Mouse (Mus musculus): Measurements from ENCODE around the gene Gm17018. TPM values are rescaled to one million over a fixed set of nuclear protein-coding genes. Genes with fewer than 3 reads are reported as not detected.

The Gm17018 gene
- polyA plus RNA-seq, 1 experiment from 2014 or later, result 51.4 TPM

DNA sequence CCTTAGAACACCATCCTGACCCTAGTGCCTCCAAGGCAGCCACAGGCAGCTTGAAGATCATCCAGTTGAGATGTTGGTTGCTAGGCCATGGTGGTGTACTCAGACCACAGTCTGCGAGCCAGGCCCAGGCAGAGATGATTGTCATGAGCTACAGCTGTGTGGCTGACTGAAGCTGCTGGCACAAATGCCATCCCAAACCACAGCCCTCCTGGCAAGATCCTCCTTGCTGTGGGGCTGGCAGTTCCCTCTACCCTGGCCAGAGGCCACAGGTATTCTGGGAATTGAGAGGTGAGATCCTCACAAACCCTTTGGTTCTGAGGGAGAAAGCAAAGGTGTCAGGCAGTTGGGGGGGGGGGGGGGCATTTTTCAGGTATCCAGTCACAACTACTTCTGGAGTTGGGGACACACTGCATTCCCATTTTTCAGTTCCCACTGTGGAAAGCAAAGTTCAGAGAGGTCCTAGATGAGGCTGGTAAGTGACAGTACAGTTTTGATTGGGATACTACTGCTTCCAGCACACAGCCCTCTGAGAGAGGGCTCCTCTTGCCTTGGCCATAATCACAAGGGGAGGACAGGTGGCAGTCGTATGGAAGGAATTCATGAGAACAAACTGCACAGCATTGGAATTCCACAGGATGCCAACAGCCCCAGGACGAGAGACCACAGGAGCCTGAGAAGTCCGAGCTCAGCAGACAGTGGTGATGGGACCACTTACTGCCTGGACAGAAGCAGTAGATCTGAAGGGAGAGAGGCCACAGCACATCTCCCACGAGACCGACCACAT lies 27.3 kb downstream of the Gm17018 start:
- H3K4me3 ChIP-seq (ENCODE audit: low read length), result no peak overlapping the region
- no peak overlapping the region for H3K27ac ChIP-seq (ENCODE audit: low read depth, low read length)
- ATAC-seq (ENCODE audit: low FRiP score, low TSS enrichment), result no peak
- WGBS, result 85% methylated on average over 6 of the region's 6 CpGs
- no peaks in the 10 kb centered on the region for H3K27me3 ChIP-seq (ENCODE audit: control insufficient read depth, insufficient read depth, low read length)
- H3K36me3 ChIP-seq (ENCODE audit: control insufficient read depth, insufficient read depth, low read length), result no peaks in the 10 kb centered on the region
- no peaks in the 10 kb centered on the region for H3K9me3 ChIP-seq (ENCODE audit: control insufficient read depth, low read length)
- H3K4me1 ChIP-seq (ENCODE audit: control insufficient read depth, insufficient read depth, low read length), result 0 out of 2 replicates have a peak, but pooled peaks cover 2% of the 10 kb centered on the region
- no peak overlapping the region for H3K9ac ChIP-seq (ENCODE audit: low read depth, low read length)
- H3K4me2 ChIP-seq (replicated peaks; ENCODE audit: low read depth, low read length), result no peak overlapping the region

DNA sequence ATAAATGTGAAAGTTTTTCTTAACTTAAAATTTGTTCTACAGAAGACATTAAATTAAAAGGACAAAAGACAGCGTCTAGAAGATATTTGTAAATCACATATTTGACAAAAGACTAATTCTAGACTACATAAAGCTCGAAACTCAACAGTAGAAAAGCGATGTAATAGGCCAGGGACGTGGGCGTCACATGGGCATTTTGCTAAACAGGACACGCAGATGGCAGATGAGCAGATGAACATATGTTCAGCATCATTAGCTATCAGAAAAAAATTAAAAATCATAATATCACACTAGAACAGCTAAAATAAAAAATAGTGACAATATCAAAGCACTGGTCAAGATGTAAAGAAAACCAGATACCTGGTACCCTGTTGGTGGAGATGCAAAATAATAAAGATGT lies 29.3 kb downstream of the Gm17018 start:
- 95% methylated on average over 6 of the region's 6 CpGs for WGBS
- Histone ChIP-seq H3K4me1 (ENCODE audit: control insufficient read depth, insufficient read depth, low read length) (0 out of 2 replicates have a peak, but pooled peaks cover 2% of the 10 kb centered on the region), H3K36me3 (ENCODE audit: control insufficient read depth, insufficient read depth, low read length) (no peaks in the 10 kb centered on the region), H3K9ac (ENCODE audit: low read depth, low read length) (no peak overlapping the region), H3K27me3 (ENCODE audit: control insufficient read depth, insufficient read depth, low read length) (no peaks in the 10 kb centered on the region), H3K4me2 (replicated peaks; ENCODE audit: low read depth, low read length) (no peak overlapping the region), H3K4me3 (ENCODE audit: low read length) (no peak overlapping the region), H3K27ac (ENCODE audit: low read depth, low read length) (no peak overlapping the region), H3K9me3 (ENCODE audit: control insufficient read depth, low read length) (no peaks in the 10 kb centered on the region)
- no peak for ATAC-seq (ENCODE audit: low FRiP score, low TSS enrichment)

DNA sequence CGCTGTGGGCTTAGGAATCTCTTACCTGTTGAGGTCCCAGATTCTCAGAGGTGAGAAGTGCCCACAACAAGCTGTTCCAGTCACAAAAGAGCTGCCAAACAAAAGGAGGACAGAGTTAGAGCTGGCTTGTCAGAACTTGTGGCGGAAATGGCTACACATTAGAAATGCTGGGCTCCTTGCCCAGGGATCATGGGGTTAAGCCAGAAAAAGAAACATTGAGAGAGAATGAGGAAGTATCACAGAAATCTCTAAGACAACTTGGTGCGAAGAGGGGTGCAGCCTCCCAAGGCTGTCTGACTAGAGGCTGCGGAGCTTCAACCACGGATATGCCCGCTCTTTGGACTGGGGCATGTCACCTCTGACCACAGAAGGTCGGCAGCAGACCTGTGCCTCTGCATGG lies 31.3 kb downstream of the Gm17018 start:
- no peak for ATAC-seq (ENCODE audit: low FRiP score, low TSS enrichment)
- Histone ChIP-seq H3K4me3 (ENCODE audit: low read length) (no peak overlapping the region), H3K36me3 (ENCODE audit: control insufficient read depth, insufficient read depth, low read length) (no peaks in the 10 kb centered on the region), H3K9me3 (ENCODE audit: control insufficient read depth, low read length) (no peaks in the 10 kb centered on the region), H3K27me3 (ENCODE audit: control insufficient read depth, insufficient read depth, low read length) (no peaks in the 10 kb centered on the region), H3K4me1 (ENCODE audit: control insufficient read depth, insufficient read depth, low read length) (0 out of 2 replicates have a peak, but pooled peaks cover 2% of the 10 kb centered on the region), H3K9ac (ENCODE audit: low read depth, low read length) (no peak overlapping the region), H3K4me2 (replicated peaks; ENCODE audit: low read depth, low read length) (no peak overlapping the region), H3K27ac (ENCODE audit: low read depth, low read length) (no peak overlapping the region)
- WGBS, result 75% methylated on average over 7 of the region's 7 CpGs

DNA sequence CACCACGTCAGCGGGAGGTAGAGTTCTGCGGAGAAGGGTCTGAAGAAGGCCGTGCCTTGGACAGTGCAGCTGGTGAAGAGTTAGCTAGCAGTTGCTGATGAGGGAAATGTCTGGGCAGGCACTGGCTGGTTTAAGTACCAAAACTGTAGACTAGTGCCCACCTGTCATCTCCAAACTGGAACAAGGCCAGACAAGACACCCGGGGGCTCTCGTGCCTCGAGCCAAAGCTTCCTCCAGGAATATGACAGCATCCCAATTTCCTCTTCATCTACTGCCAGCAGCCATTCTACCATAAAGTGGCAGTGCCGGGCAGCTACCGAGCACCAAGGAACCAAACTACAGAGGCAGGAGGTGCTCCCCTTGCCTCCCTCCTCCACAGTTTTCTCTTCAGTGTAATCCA lies 32.5 kb downstream of the Gm17018 start:
- H3K4me1 ChIP-seq (ENCODE audit: control insufficient read depth, insufficient read depth, low read length), result 0 out of 2 replicates have a peak, but pooled peaks cover 2% of the 10 kb centered on the region
- no peak for ATAC-seq (ENCODE audit: low FRiP score, low TSS enrichment)
- 82% methylated on average over 9 of the region's 9 CpGs for WGBS

DNA sequence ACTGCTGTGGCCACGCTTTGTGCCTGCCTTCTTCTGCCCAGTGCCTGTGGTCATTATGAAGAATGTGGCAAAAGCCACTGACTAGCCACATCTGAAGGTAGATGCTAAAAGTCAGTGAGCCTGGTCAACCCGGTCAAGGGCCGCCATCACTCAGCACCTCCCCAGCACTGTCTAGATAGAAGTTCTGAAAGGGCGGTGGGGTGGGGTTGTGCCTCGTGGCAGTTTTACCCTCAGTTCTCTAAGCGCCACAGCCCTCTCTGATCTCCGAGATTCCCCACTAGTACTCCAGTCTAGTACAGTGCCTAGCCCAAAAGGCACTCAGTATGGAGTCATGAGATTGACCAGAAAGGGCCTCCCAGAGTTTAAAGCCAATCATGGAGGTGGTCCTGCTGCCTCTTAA lies 33.7 kb downstream of the Gm17018 start:
- ATAC-seq (ENCODE audit: low FRiP score, low TSS enrichment), result no peak
- 81% methylated on average over 7 of the region's 7 CpGs for WGBS

More for the DNA sequence above, 32.5 kb downstream of the Gm17018 start:
- Histone ChIP-seq H3K4me3 (ENCODE audit: low read length) (no peak overlapping the region), H3K4me2 (replicated peaks; ENCODE audit: low read depth, low read length) (no peak overlapping the region), H3K27me3 (ENCODE audit: control insufficient read depth, insufficient read depth, low read length) (no peaks in the 10 kb centered on the region), H3K9ac (ENCODE audit: low read depth, low read length) (no peak overlapping the region), H3K9me3 (ENCODE audit: control insufficient read depth, low read length) (no peaks in the 10 kb centered on the region), H3K27ac (ENCODE audit: low read depth, low read length) (no peak overlapping the region), H3K36me3 (ENCODE audit: control insufficient read depth, insufficient read depth, low read length) (no peaks in the 10 kb centered on the region)

DNA sequence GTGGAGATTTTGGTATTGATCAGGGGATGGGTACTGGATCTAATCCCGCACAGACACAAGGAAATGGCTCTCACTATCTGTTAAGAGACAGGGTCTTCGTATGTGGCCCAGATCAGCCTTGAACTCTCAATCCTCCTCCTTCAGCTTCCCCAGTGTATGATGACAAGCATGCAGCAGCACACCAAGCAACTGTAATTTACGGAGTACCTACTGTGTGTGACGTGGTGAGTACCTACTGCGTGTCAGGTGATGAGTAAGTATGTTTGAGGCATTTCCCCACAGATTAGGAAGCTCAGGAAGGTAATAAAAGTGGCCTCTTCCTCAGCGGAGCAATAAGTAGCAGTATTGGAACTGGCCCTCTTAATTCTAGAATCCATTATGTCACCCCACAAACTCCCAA lies 35.1 kb downstream of the Gm17018 start:
- Histone ChIP-seq H3K4me1 (ENCODE audit: control insufficient read depth, insufficient read depth, low read length) (0 out of 2 replicates have a peak, but pooled peaks cover 2% of the 10 kb centered on the region), H3K36me3 (ENCODE audit: control insufficient read depth, insufficient read depth, low read length) (no peaks in the 10 kb centered on the region), H3K9ac (ENCODE audit: low read depth, low read length) (no peak overlapping the region), H3K9me3 (ENCODE audit: control insufficient read depth, low read length) (no peaks in the 10 kb centered on the region), H3K27me3 (ENCODE audit: control insufficient read depth, insufficient read depth, low read length) (no peaks in the 10 kb centered on the region), H3K4me3 (ENCODE audit: low read length) (no peak overlapping the region), H3K4me2 (replicated peaks; ENCODE audit: low read depth, low read length) (no peak overlapping the region), H3K27ac (ENCODE audit: low read depth, low read length) (no peak overlapping the region)
- WGBS, result 92% methylated on average over 6 of the region's 6 CpGs
- ATAC-seq (ENCODE audit: low FRiP score, low TSS enrichment), result no peak

More for the DNA sequence above, 33.7 kb downstream of the Gm17018 start:
- Histone ChIP-seq H3K27ac (ENCODE audit: low read depth, low read length) (no peak overlapping the region), H3K36me3 (ENCODE audit: control insufficient read depth, insufficient read depth, low read length) (no peaks in the 10 kb centered on the region), H3K9ac (ENCODE audit: low read depth, low read length) (no peak overlapping the region), H3K27me3 (ENCODE audit: control insufficient read depth, insufficient read depth, low read length) (no peaks in the 10 kb centered on the region), H3K4me3 (ENCODE audit: low read length) (no peak overlapping the region), H3K4me1 (ENCODE audit: control insufficient read depth, insufficient read depth, low read length) (0 out of 2 replicates have a peak, but pooled peaks cover 2% of the 10 kb centered on the region), H3K9me3 (ENCODE audit: control insufficient read depth, low read length) (no peaks in the 10 kb centered on the region), H3K4me2 (replicated peaks; ENCODE audit: low read depth, low read length) (no peak overlapping the region)

DNA sequence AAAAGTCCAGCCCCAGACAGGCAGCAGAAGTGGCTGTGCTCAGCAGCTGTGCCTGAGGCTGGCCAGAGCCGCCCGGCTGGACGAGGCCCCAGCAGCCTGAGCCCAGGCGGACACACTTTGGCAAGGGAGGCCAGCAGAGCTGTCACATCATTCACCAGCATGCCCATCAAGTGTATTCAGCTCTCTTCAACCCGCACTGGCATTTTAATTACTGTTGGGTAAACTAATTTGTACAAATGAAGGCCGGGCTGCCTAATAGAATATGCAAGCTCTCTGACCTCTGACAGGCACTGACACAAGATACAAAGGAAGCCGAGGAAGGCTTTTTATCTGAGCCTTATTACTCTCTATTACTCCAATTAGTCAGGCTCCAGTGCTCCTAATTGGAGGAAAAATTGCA lies 35.6 kb downstream of the Gm17018 start:
- Histone ChIP-seq H3K36me3 (ENCODE audit: control insufficient read depth, insufficient read depth, low read length) (no peaks in the 10 kb centered on the region), H3K9me3 (ENCODE audit: control insufficient read depth, low read length) (no peaks in the 10 kb centered on the region), H3K4me3 (ENCODE audit: low read length) (no peak overlapping the region), H3K9ac (ENCODE audit: low read depth, low read length) (no peak overlapping the region), H3K27ac (ENCODE audit: low read depth, low read length) (no peak overlapping the region), H3K27me3 (ENCODE audit: control insufficient read depth, insufficient read depth, low read length) (no peaks in the 10 kb centered on the region), H3K4me2 (replicated peaks; ENCODE audit: low read depth, low read length) (no peak overlapping the region), H3K4me1 (ENCODE audit: control insufficient read depth, insufficient read depth, low read length) (0 out of 2 replicates have a peak, but pooled peaks cover 2% of the 10 kb centered on the region)
- 33% methylated on average over 7 of the region's 7 CpGs for WGBS
- ATAC-seq (ENCODE audit: low FRiP score, low TSS enrichment), result no peak

DNA sequence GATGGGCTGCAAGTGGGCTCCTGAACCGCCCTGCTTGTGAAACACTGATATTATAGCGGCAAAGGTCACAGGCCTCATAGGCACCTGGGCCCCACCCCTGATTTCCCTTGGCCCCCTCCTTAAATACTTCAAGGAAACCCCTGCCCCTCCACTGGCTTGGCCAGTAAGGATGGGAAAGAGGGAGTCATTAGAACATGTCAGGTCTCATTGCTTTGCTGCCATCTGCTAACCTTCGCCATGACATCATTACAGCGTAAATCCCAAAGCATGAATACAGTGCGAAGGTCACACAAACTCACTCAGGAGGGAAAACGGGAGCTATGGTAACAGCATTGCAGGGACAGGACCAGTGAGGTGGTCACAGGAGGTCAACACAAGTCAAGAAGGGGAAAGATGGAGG lies 36.0 kb downstream of the Gm17018 start:
- WGBS, result 75% methylated on average over 6 of the region's 6 CpGs
- Histone ChIP-seq H3K4me3 (ENCODE audit: low read length) (no peak overlapping the region), H3K27ac (ENCODE audit: low read depth, low read length) (no peak overlapping the region), H3K9ac (ENCODE audit: low read depth, low read length) (no peak overlapping the region), H3K4me1 (ENCODE audit: control insufficient read depth, insufficient read depth, low read length) (0 out of 2 replicates have a peak, but pooled peaks cover 2% of the 10 kb centered on the region), H3K4me2 (replicated peaks; ENCODE audit: low read depth, low read length) (no peak overlapping the region), H3K36me3 (ENCODE audit: control insufficient read depth, insufficient read depth, low read length) (no peaks in the 10 kb centered on the region), H3K27me3 (ENCODE audit: control insufficient read depth, insufficient read depth, low read length) (no peaks in the 10 kb centered on the region), H3K9me3 (ENCODE audit: control insufficient read depth, low read length) (no peaks in the 10 kb centered on the region)
- no peak for ATAC-seq (ENCODE audit: low FRiP score, low TSS enrichment)

DNA sequence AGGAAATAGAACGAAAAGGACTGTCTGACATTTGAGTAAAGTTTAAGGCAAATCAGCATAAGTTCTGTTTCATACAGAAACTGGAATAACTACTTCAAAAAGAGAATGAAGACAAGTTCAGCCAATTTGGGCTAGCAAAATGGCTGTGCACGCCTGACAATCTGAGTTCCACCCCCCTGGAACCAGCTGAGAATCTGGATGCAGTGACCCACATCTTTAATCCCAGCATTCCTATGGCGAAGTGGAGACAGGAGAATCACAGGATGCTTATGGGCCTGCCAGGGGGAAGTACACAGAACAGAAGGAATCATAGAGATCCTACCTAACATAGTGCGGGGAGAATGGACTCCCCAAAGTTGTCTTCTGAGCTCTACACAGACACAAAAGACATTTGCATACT lies 36.7 kb downstream of the Gm17018 start:
- Histone ChIP-seq H3K27ac (ENCODE audit: low read depth, low read length) (no peak overlapping the region), H3K27me3 (ENCODE audit: control insufficient read depth, insufficient read depth, low read length) (no peaks in the 10 kb centered on the region), H3K36me3 (ENCODE audit: control insufficient read depth, insufficient read depth, low read length) (no peaks in the 10 kb centered on the region; the same call in 1 of the 2 replicates), H3K9ac (ENCODE audit: low read depth, low read length) (no peak overlapping the region), H3K9me3 (ENCODE audit: control insufficient read depth, low read length) (no peaks in the 10 kb centered on the region), H3K4me1 (ENCODE audit: control insufficient read depth, insufficient read depth, low read length) (no peaks in the 10 kb centered on the region), H3K4me3 (ENCODE audit: low read length) (no peak overlapping the region), H3K4me2 (replicated peaks; ENCODE audit: low read depth, low read length) (no peak overlapping the region)
- ATAC-seq (ENCODE audit: low FRiP score, low TSS enrichment), result no peak
- WGBS, result 76% methylated on average over 4 of the region's 4 CpGs
